Mouse (Mus musculus) embryonic facial prominence, embryonic 11.5 days (tissue): ENCODE data around the gene Defb25. TPM values are rescaled to one million over a fixed set of nuclear protein-coding genes. Genes with fewer than 3 reads are reported as not detected.

Experiments used
- ATAC-seq: fragments of 200-750 bp; cut with Nextera tagmentation; replicated peaks from 2 replicates; pipeline ENCODE4 v1.8.0; 2017; ENCODE audit warnings: low read depth; ENCODE audit not compliant: insufficient number of reproducible peaks, low FRiP score, low TSS enrichment
- DNase-seq: peaks from one replicate; pipeline ENCODE4 v3.0.0-alpha.2; 2015; ENCODE audit warnings: low spot score
- H3K27ac ChIP-seq: fragments of 300-500 bp; sonication (generic); replicated peaks from 2 replicates; pipeline ENCODE4 v1.5.1; 2014; ENCODE audit warnings: mild to moderate bottlenecking, low read depth, low read length, control low read depth
- H3K27me3 ChIP-seq: fragments of 300-500 bp; sonication (generic); 2 replicates; pipeline ENCODE4 v1.6.1; 2014; ENCODE audit warnings: mild to moderate bottlenecking, low read length, moderate library complexity, mixed read lengths; ENCODE audit not compliant: control insufficient read depth, insufficient read depth
- H3K36me3 ChIP-seq: fragments of 300-500 bp; sonication (generic); replicated peaks from 2 replicates; pipeline ENCODE4 v1.6.1; 2014; ENCODE audit warnings: low read depth, mild to moderate bottlenecking, low read length, moderate library complexity, mixed read lengths; ENCODE audit not compliant: control insufficient read depth, insufficient read depth
- H3K4me1 ChIP-seq: fragments of 300-500 bp; sonication (generic); 2 replicates; pipeline ENCODE4 v1.6.1; 2014; ENCODE audit warnings: low read length, mixed read lengths; ENCODE audit not compliant: control insufficient read depth, insufficient read depth
- H3K4me2 ChIP-seq: fragments of 300-500 bp; sonication (generic); 2 replicates; pipeline ENCODE4 v1.6.1; 2014; ENCODE audit warnings: low read depth, mild to moderate bottlenecking, control low read depth, low read length, moderate library complexity
- H3K4me3 ChIP-seq: fragments of 300-500 bp; sonication (generic); 2 replicates; pipeline ENCODE4 v1.5.1; 2014; ENCODE audit warnings: low read depth, low read length, control low read depth
- H3K9ac ChIP-seq: fragments of 300-500 bp; sonication (generic); replicated peaks from 2 replicates; pipeline ENCODE4 v1.6.1; 2014; ENCODE audit warnings: mild to moderate bottlenecking, control low read depth, low read length
- H3K9me3 ChIP-seq: fragments of 300-500 bp; sonication (generic); replicated peaks from 2 replicates; pipeline ENCODE4 v1.6.1; 2016; ENCODE audit warnings: mild to moderate bottlenecking, low read length, inconsistent platforms, mixed read lengths; ENCODE audit not compliant: control insufficient read depth
- WGBS: fragments of 180-500 bp; shearing (Covaris S2); extraction: QIAGEN DNeasy Blood & Tissue Kit; methylation state at CpG from one replicate; pipeline ENCODE4 v1.1.7; 2014; 5-methylcytosine and 5-hydroxymethylcytosine counted together
- polyA plus RNA-seq: library from polyadenylated mRNA; unstranded; fragments of >200 nt; fragmentation: Nextera tagmentation; extraction: Ambion mirVana; gene quantifications from 2 replicates; pipeline ENCODE4 v1.2.1, GENCODE M21; 2014

The Defb25 gene
- polyA plus RNA-seq, 1 experiment from 2014 or later, result not detected

- Histone ChIP-seq H3K27ac (no peak overlapping the region), H3K9ac (no peak overlapping the region), H3K4me1 (no peaks in the 10 kb centered on the region), H3K4me2 (no peak overlapping the region), H3K27me3 (no peaks in the 10 kb centered on the region), H3K4me3 (no peak overlapping the region), H3K36me3 (no peaks in the 10 kb centered on the region), H3K9me3 (no peaks in the 10 kb centered on the region)
- DNase-seq (no peak), ATAC-seq (no peak)
- WGBS, result 79% methylated on average over 6 of the region's 6 CpGs
Measured at GRCm38 (mm10) chr2:152661163-152661562, 38.3 kb upstream of the Defb25 start.

- 57% methylated on average over 10 of the region's 10 CpGs for WGBS
- no peak overlapping the region for H3K4me3 ChIP-seq
- no peak for ATAC-seq
- no peaks in the 10 kb centered on the region for H3K4me1 ChIP-seq
- no peak overlapping the region for H3K9ac ChIP-seq
- H3K27me3 ChIP-seq, result no peaks in the 10 kb centered on the region
- H3K27ac ChIP-seq, result no peak overlapping the region
- no peaks in the 10 kb centered on the region for H3K36me3 ChIP-seq
- no peaks in the 10 kb centered on the region for H3K9me3 ChIP-seq
- peak; percentile 28 for DNase-seq
- no peak overlapping the region for H3K4me2 ChIP-seq
Measured at GRCm38 (mm10) chr2:152657398-152657797, 34.5 kb upstream of the Defb25 start.

- Histone ChIP-seq H3K27ac (no peak overlapping the region), H3K27me3 (no peaks in the 10 kb centered on the region), H3K9me3 (no peaks in the 10 kb centered on the region), H3K4me3 (no peak overlapping the region), H3K36me3 (no peaks in the 10 kb centered on the region), H3K9ac (no peak overlapping the region), H3K4me2 (no peak overlapping the region), H3K4me1 (no peaks in the 10 kb centered on the region)
- WGBS, result 52% methylated on average over 14 of the region's 14 CpGs
- ATAC-seq (no peak), DNase-seq (peak; percentile 35)
Measured at GRCm38 (mm10) chr2:152653874-152654715, 31.2 kb upstream of the Defb25 start.

GRCm38 (mm10) chr2:152652901-152653620 lies 30.2 kb upstream of the Defb25 start:
- Histone ChIP-seq H3K9me3 (no peaks in the 10 kb centered on the region), H3K9ac (no peak overlapping the region), H3K27ac (no peak overlapping the region), H3K4me2 (no peak overlapping the region), H3K36me3 (no peaks in the 10 kb centered on the region), H3K4me1 (no peaks in the 10 kb centered on the region), H3K4me3 (no peak overlapping the region), H3K27me3 (no peaks in the 10 kb centered on the region)
- 66% methylated on average over 10 of the region's 10 CpGs for WGBS
- ATAC-seq, result no peak
- no peak for DNase-seq

- Histone ChIP-seq H3K9ac (no peak overlapping the region), H3K4me2 (no peak overlapping the region), H3K9me3 (no peaks in the 10 kb centered on the region), H3K27ac (no peak overlapping the region), H3K36me3 (no peaks in the 10 kb centered on the region), H3K4me3 (no peak overlapping the region), H3K4me1 (peaks cover 2% of the 10 kb centered on the region; the same call in 1 of the 2 replicates), H3K27me3 (no peaks in the 10 kb centered on the region)
- whole genome bisulfite sequencing, result 15% methylated on average over 11 of the region's 11 CpGs
- peak; percentile 30; the same call in 1 of the 2 replicates for ATAC-seq
- DNase-seq, result no peak
Measured at GRCm38 (mm10) chr2:152639406-152640113, 16.7 kb upstream of the Defb25 start.

- 54% methylated on average over 6 of the region's 6 CpGs for WGBS
- ATAC-seq, result no peak
Measured at GRCm38 (mm10) chr2:152638865-152639264, 16.0 kb upstream of the Defb25 start.

GRCm38 (mm10) chr2:152637381-152637780 lies 14.5 kb upstream of the Defb25 start:
- ATAC-seq (no peak), DNase-seq (no peak)
- Histone ChIP-seq H3K9ac (no peak overlapping the region), H3K36me3 (no peaks in the 10 kb centered on the region), H3K27ac (no peak overlapping the region), H3K4me3 (no peak overlapping the region), H3K9me3 (no peaks in the 10 kb centered on the region), H3K4me2 (no peak overlapping the region), H3K27me3 (no peaks in the 10 kb centered on the region), H3K4me1 (peaks cover 2% of the 10 kb centered on the region; the same call in 1 of the 2 replicates)
- WGBS, result 88% methylated on average over 4 of the region's 4 CpGs

More at GRCm38 (mm10) chr2:152638865-152639264, 16.0 kb upstream of the Defb25 start:
- no peaks in the 10 kb centered on the region for H3K36me3 ChIP-seq
- H3K27ac ChIP-seq, result no peak overlapping the region
- H3K4me1 ChIP-seq, result peaks cover 2% of the 10 kb centered on the region; the same call in 1 of the 2 replicates
- H3K9me3 ChIP-seq, result no peaks in the 10 kb centered on the region
- no peak overlapping the region for H3K4me3 ChIP-seq
- H3K27me3 ChIP-seq, result no peaks in the 10 kb centered on the region
- H3K4me2 ChIP-seq, result no peak overlapping the region
- DNase-seq, result no peak
- no peak overlapping the region for H3K9ac ChIP-seq
